Mouse (Mus musculus) thymus, adult 2 months (tissue): ENCODE data around the gene Cited4. TPM values are rescaled to one million over a fixed set of nuclear protein-coding genes. Genes with fewer than 3 reads are reported as not detected.

Experiments
- DNase-seq: peaks from one replicate; pipeline ENCODE4 v3.0.0; 2021
- H3K27ac ChIP-seq: fragments of 200-500 bp; 2 replicates; pipeline ENCODE4 v1.5.1; 2012; ENCODE audit warnings: low read length, control low read depth; ENCODE audit not compliant: control insufficient read depth, insufficient read depth
- H3K27me3 ChIP-seq: fragments of 200-500 bp; 2 replicates; pipeline ENCODE4 v1.6.1; 2012; ENCODE audit warnings: mild to moderate bottlenecking, low read length, moderate library complexity, mixed read lengths; ENCODE audit not compliant: control insufficient read depth, insufficient read depth
- H3K36me3 ChIP-seq: fragments of 200-500 bp; 2 replicates; pipeline ENCODE4 v1.6.1; 2012; ENCODE audit warnings: mild to moderate bottlenecking, low read length, moderate library complexity; ENCODE audit not compliant: control insufficient read depth, insufficient read depth
- H3K4me1 ChIP-seq: fragments of 200-500 bp; replicated peaks from 2 replicates; pipeline ENCODE4 v1.6.1; 2012; ENCODE audit warnings: low read length; ENCODE audit not compliant: control insufficient read depth, insufficient read depth
- H3K4me3 ChIP-seq: fragments of 200-500 bp; 2 replicates; pipeline ENCODE4 v1.5.1; 2012; ENCODE audit warnings: mild to moderate bottlenecking, low read length, control low read depth, moderate library complexity; ENCODE audit not compliant: control insufficient read depth, insufficient read depth
- CTCF ChIP-seq: fragments of 200-500 bp; IDR thresholded peaks from 2 replicates; pipeline ENCODE4 v1.5.1; 2012; ENCODE audit warnings: mild to moderate bottlenecking, control low read depth, low read length, moderate library complexity, borderline replicate concordance; ENCODE audit not compliant: control insufficient read depth, poor library complexity, insufficient read depth; ENCODE audit errors: extremely low read depth
- POLR2A ChIP-seq: fragments of 200-500 bp; IDR thresholded peaks from 2 replicates; pipeline ENCODE4 v1.6.1; 2012; ENCODE audit warnings: mild to moderate bottlenecking, low read length, control low read depth, moderate library complexity; ENCODE audit not compliant: control insufficient read depth, poor library complexity, insufficient read depth; ENCODE audit errors: extremely low read depth
- WGBS: fragments of 180-500 bp; shearing (Covaris S2); methylation state at CpG from one replicate; pipeline ENCODE4 v1.1.7; 2018; 5-methylcytosine and 5-hydroxymethylcytosine counted together
- polyA plus RNA-seq: library from polyadenylated mRNA; depleted of rRNA; stranded (reverse); fragments of >200 nt; gene quantifications from 2 replicates; pipeline ENCODE4 v1.2.3, GENCODE M21; 2012; rRNA removed

Cited4 gene
- 6.5 and 9.2 TPM in 2 replicates for polyA plus RNA-seq

DNA sequence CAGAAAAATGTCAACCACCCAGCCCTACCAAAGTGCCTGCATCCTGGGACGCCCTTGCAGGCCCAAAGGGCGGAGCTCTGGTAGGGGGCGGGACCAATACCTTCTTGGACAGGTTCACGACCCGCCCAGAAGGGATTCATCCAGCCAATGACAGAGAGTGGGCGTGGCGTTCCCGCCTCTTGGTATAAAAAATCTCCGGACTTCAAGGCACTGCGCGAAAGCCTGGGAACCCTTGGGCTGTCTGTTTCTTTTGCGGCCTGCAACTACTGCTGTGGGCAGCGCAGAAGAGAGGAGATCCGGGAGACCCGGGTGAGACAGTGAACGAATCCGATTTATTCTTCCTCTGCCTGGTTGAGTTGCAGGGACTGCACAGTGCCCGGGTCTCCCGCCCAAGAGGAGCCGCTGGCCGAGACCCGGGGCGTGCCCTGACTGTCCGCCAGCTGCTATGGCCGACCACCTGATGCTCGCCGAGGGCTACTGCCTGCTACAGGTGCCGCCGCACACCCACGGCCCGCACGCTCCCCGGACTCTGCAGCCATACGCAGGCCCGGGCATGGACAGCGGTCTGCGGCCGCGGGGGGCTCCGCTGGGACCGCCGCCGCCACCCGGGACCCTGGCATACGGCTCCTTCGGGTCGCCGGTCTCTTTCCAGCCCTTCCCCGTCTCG, at the start of gene Cited4:
Gene Cited4 (plus strand): TSS at position 215 of the 667 bp plus-strand sequence.
- Histone ChIP-seq H3K27ac (no peak within 1 kb of the TSS), H3K4me3 (peak within 1 kb of the TSS; percentile 51), H3K36me3 (no peaks in the 10 kb centered on the region), H3K4me1 (peaks cover 17% of the 10 kb centered on the region), H3K27me3 (no peaks in the 10 kb centered on the region; the same call in 1 of the 2 replicates)
- DNase-seq = peak; percentile 91
- 0 out of 2 replicates have a peak, but pooled peaks have one; percentile 29 for TF ChIP-seq POLR2A
- no peak for TF ChIP-seq CTCF
- 1% methylated on average over 49 of the region's 50 CpGs for WGBS

DNA sequence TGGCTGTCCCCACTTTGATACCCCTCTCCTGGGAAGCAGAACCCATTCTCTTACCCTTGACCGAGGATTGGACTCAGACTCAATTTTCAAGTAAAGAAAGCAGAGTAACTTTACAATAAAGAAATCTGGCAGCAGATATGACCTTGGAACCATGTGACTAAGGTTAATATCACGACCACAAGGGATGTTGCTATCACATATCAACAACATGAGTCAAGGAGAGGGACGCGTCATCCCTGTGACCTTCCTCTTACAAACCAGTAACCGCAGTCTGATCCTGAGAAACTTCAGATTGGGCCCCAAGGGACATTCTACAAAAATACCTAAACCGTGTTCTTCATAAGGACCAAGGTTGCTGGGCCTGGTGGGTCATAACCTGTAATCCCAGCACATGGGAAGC, 38.6 kb upstream of the Cited4 start:
- TF ChIP-seq POLR2A (no peak), CTCF (no peak)
- DNase-seq = no peak
- Histone ChIP-seq H3K27me3 (no peaks in the 10 kb centered on the region), H3K4me1 (no peaks in the 10 kb centered on the region), H3K4me3 (no peak overlapping the region), H3K27ac (no peak overlapping the region), H3K36me3 (no peaks in the 10 kb centered on the region)
- 92% methylated on average over 6 of the region's 6 CpGs for WGBS

DNA sequence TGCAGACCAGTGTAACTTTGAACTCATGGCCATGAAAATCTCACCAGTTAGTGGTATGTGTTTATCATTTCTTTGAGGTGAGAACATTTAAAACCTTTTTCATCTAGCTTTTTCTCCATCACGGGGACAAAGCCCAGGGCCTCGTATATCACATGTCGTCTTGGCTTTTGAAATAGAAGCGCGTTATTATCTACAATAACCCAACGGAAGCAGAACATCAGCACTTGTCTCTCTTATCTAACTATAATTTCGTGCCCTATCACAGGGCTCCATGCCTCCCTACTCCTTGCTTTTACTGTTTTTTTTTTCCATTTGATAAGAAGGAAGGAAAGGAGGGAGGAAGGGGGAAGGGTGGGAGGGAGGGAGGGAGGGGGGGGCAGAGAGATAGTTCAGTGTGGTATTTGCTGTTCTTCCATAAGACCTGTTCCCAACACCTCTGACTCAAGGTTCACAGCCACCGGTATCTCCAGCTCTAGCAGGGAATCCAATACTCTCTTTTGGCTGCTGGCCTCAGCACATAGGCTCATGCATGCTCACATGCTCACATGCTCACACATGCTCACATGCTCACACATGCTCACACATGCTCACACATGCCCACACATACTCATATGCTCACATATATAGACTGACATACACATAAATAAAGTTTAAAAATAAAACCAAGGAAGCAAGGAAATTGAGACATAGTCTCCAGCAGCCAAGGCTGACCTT, 36.0 kb upstream of the Cited4 start:
- no peak for DNase-seq
- Histone ChIP-seq H3K4me3 (no peak overlapping the region), H3K27me3 (no peaks in the 10 kb centered on the region), H3K36me3 (no peaks in the 10 kb centered on the region), H3K27ac (no peak overlapping the region), H3K4me1 (0 out of 2 replicates have a peak, but pooled peaks cover 2% of the 10 kb centered on the region)
- WGBS = 86% methylated on average over 8 of the region's 8 CpGs
- no peak for TF ChIP-seq CTCF
- no peak for TF ChIP-seq POLR2A

DNA sequence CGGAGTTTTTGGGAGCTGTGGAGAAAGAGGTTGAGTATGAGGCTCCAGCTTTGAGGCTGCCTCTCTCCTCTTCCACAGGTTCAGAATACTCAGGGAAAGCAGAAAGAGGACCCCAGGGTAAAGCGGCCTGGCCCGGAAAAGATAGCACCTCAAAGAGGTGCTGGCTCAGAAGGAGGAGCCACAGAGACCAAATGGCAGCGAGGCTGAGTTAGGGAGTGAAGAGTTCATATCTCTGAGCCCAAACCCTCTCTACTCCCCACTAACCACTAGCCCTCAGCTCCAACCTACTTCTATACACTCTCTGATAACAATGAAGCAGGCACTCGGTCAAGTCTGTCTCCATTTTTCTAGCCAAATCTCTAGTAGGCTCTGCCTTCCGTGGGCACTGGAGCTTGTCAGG, 34.5 kb upstream of the Cited4 start:
- Histone ChIP-seq H3K27me3 (no peaks in the 10 kb centered on the region), H3K4me1 (0 out of 2 replicates have a peak, but pooled peaks cover 2% of the 10 kb centered on the region), H3K36me3 (no peaks in the 10 kb centered on the region), H3K27ac (no peak overlapping the region), H3K4me3 (no peak overlapping the region)
- DNase-seq = no peak
- TF ChIP-seq CTCF (no peak), POLR2A (no peak)
- 90% methylated on average over 6 of the region's 6 CpGs for WGBS

DNA sequence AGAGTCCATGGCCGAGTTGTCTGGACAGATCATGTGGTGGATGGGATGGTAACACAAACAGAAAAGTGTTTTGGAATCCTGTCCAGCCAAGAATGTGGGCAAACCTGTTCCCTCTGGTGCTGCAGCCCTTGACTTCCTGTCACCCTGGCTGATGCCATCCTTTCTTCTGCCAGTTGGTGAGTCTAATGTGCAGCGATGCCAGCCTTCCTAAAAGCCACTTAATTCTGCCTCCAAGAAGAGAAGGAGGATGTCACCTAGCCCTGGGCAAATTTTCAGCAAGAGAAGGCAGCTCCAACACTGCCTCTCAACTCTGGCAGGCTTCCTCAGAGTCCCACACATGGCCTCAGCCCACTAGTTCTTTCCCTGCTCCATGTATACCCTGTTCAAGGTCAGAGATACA, 31.0 kb upstream of the Cited4 start:
- no peak overlapping the region for H3K27ac ChIP-seq
- DNase-seq = no peak
- WGBS = 79% methylated on average over 2 of the region's 2 CpGs
- H3K4me3 ChIP-seq = no peak overlapping the region
- H3K36me3 ChIP-seq = no peaks in the 10 kb centered on the region
- no peak for TF ChIP-seq CTCF
- TF ChIP-seq POLR2A = no peak
- no peaks in the 10 kb centered on the region for H3K27me3 ChIP-seq
- H3K4me1 ChIP-seq = 0 out of 2 replicates have a peak, but pooled peaks cover 2% of the 10 kb centered on the region

DNA sequence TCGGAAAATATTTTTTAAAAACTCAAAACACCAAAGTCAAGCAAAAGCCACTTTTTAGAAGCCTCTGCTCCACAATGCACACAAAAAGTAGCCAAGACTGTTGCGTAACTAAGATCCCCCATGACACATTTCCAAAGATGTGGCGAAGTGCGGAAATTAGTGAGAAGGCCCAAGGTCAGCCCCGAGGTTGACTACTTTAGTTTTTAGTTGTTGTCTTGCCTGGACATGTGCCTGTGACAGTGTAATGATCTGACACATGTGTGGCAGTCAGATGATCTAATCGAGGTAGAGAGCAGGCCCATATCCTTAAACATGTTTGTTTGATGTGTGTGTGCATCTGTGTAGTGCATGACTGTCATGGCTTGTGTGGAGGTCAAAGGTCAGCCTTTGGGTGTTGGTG, 24.4 kb upstream of the Cited4 start:
- 93% methylated on average over 6 of the region's 6 CpGs for WGBS
- no peak overlapping the region for H3K4me3 ChIP-seq
- no peaks in the 10 kb centered on the region for H3K36me3 ChIP-seq
- H3K4me1 ChIP-seq = no peaks in the 10 kb centered on the region
- DNase-seq = no peak
- H3K27me3 ChIP-seq = no peaks in the 10 kb centered on the region
- no peak for TF ChIP-seq POLR2A
- TF ChIP-seq CTCF = no peak
- no peak overlapping the region for H3K27ac ChIP-seq
